Mouse (Mus musculus) limb, embryonic 11.5 days (tissue): ENCODE data around the gene Acads. TPM values are rescaled to one million over a fixed set of nuclear protein-coding genes. Genes with fewer than 3 reads are reported as not detected.
A peak's percentile ranks its signal among the peaks of the same experiment; 100 is the strongest.
"Not testable (repeated sequence)": the region's sequence is repeated elsewhere in the genome, so short reads cannot be mapped to it uniquely, and the experiment has no call there.

Experiments
- ATAC-seq: fragments of 200-750 bp; cut with Nextera tagmentation; 2 replicates; pipeline ENCODE4 v1.8.0; 2017; ENCODE audit warnings: low read depth; ENCODE audit not compliant: insufficient number of reproducible peaks, low FRiP score, low TSS enrichment
- DNase-seq: peaks from one replicate; pipeline ENCODE4 v3.0.0-alpha.2; 2015; ENCODE audit warnings: low spot score
- H3K27ac ChIP-seq: fragments of 300-500 bp; sonication (generic); replicated peaks from 2 replicates; pipeline ENCODE4 v1.5.1; 2014; ENCODE audit warnings: low read depth, mild to moderate bottlenecking, low read length
- H3K27me3 ChIP-seq: fragments of 300-500 bp; sonication (generic); 2 replicates; pipeline ENCODE4 v1.6.1; 2014; ENCODE audit warnings: mild to moderate bottlenecking, low read length, mixed read lengths; ENCODE audit not compliant: control insufficient read depth, insufficient read depth
- H3K36me3 ChIP-seq: fragments of 300-500 bp; sonication (generic); 2 replicates; pipeline ENCODE4 v1.6.1; 2014; ENCODE audit warnings: mild to moderate bottlenecking, low read length, moderate library complexity, mixed read lengths; ENCODE audit not compliant: control insufficient read depth, insufficient read depth
- H3K4me1 ChIP-seq: fragments of 300-500 bp; sonication (generic); 2 replicates; pipeline ENCODE4 v1.6.1; 2014; ENCODE audit warnings: low read length, mixed read lengths; ENCODE audit not compliant: control insufficient read depth, insufficient read depth
- H3K4me2 ChIP-seq: fragments of 300-500 bp; sonication (generic); 2 replicates; pipeline ENCODE4 v1.6.1; 2014; ENCODE audit warnings: low read depth, mild to moderate bottlenecking, moderate library complexity; ENCODE audit not compliant: severe bottlenecking
- H3K4me3 ChIP-seq: fragments of 300-500 bp; sonication (generic); 2 replicates; pipeline ENCODE4 v1.5.1; 2014; ENCODE audit warnings: low read depth, low read length
- H3K9ac ChIP-seq: fragments of 300-500 bp; sonication (generic); 2 replicates; pipeline ENCODE4 v1.6.1; 2014; ENCODE audit warnings: mild to moderate bottlenecking, low read length
- H3K9me3 ChIP-seq: fragments of 300-500 bp; sonication (generic); 2 replicates; pipeline ENCODE4 v1.6.1; 2016; ENCODE audit warnings: low read length; ENCODE audit not compliant: control insufficient read depth
- WGBS: fragments of 180-500 bp; shearing (Covaris S2); extraction: QIAGEN DNeasy Blood & Tissue Kit; methylation state at CpG from one replicate; pipeline ENCODE4 v1.1.7; 2014; 5-methylcytosine and 5-hydroxymethylcytosine counted together
- polyA plus RNA-seq: library from polyadenylated mRNA; unstranded; fragments of >200 nt; fragmentation: Nextera tagmentation; extraction: Ambion mirVana; gene quantifications from 2 replicates; pipeline ENCODE4 v1.2.1, GENCODE M21; 2014

Gene Acads
- polyA plus RNA-seq, result 41.5 and 49.3 TPM in 2 replicates

DNA sequence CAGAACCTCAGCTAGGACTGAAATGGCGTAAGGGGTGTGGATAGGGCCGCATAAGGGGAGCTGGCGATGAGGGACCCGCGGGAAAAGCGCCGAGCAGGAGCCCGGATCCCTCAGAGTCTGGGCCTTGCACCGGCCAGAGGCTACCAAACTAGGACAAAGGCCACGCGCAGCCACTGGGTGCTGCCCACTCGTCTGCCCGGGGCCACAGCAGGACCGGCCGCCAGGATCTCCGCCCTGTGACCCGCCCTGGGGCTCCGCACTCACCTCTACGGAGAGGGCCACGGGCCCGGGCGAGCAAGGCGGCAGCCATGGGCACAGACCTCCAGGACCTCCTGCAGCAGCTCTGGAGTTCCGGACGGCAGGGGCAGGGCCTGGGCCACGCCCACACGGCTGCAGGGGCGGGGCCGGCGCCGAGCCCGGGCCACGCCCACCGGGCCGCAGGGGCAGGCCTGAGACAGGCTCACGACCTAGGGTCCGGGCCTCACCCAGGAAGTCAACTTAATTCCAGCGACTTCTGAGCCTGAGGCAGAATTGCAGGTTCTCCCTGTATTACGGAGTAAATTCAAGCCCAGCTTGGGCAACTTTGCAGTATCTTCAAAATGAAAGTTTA lies at the start of gene Acads:
Gene Acads (minus strand): TSS at position 386 of the 610 bp plus-strand sequence.
- Histone ChIP-seq H3K4me2 (peak within 1 kb of the TSS; percentile 71), H3K27me3 (no peaks in the 10 kb centered on the region), H3K27ac (no peak within 1 kb of the TSS; the same call in 1 of the 2 replicates), H3K4me1 (no peaks in the 10 kb centered on the region), H3K9ac (peak within 1 kb of the TSS; percentile 94), H3K4me3 (peak within 1 kb of the TSS; percentile 64), H3K36me3 (peaks cover 9% of the 10 kb centered on the region), H3K9me3 (no peaks in the 10 kb centered on the region; the same call in 1 of the 2 replicates)
- WGBS, result 0% methylated on average over 38 of the region's 39 CpGs
- peak; percentile 87 for ATAC-seq
- peak; percentile 87 for DNase-seq

DNA sequence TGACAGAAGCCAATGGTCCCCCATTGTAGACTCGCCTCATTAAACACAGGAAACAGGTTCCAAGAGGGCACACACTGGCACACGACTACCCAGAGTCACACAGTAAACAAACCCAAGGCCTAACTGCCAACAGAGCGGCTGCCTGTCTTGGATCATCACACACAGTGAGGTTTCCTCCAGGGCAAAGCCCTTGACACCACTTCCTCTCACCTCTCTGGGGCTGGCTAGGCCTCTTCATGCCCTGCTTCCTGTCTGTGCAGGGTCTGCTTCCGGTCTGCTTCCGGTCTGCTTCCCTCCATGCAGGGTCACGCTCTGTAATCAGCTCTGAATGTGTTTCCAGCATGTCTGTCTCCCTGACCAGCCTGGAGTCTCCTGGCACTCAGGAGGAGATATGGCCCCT lies 48.2 kb upstream of the Acads start:
- 56% methylated on average over 6 of the region's 6 CpGs for WGBS
- no peaks in the 10 kb centered on the region for H3K27me3 ChIP-seq
- no peak overlapping the region for H3K4me2 ChIP-seq
- H3K36me3 ChIP-seq, result no peaks in the 10 kb centered on the region
- DNase-seq (no peak), ATAC-seq (no peak)
- no peak overlapping the region for H3K27ac ChIP-seq
- H3K4me3 ChIP-seq, result no peak overlapping the region
- peaks cover 15% of the 10 kb centered on the region for H3K4me1 ChIP-seq
- no peak overlapping the region for H3K9ac ChIP-seq
- no peaks in the 10 kb centered on the region for H3K9me3 ChIP-seq

DNA sequence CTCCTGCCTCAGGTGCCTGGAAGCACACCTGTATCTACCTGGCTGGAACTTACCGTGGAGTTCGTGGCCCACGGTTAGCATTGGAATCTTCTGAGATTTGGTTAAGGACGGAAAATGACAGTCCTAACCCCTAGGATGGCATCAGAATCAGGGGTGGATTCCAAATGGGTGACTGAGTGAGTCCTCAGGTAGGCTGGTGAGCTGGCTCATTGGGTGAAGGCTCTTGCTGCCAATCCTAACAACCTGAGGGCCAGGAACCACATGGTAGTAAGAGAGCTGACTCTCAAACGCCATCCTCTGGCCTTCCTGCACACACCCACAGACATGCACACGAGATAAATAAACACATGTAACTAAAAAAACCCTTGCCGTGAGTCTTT lies 47.7 kb upstream of the Acads start:
- ATAC-seq (no peak), DNase-seq (no peak)
- H3K27me3 ChIP-seq, result no peaks in the 10 kb centered on the region
- H3K36me3 ChIP-seq, result no peaks in the 10 kb centered on the region
- no peak overlapping the region for H3K27ac ChIP-seq
- H3K9ac ChIP-seq, result no peak overlapping the region
- H3K4me1 ChIP-seq, result peaks cover 15% of the 10 kb centered on the region
- 89% methylated on average over 7 of the region's 7 CpGs for WGBS
- H3K4me2 ChIP-seq, result no peak overlapping the region
- no peaks in the 10 kb centered on the region for H3K9me3 ChIP-seq
- no peak overlapping the region for H3K4me3 ChIP-seq

DNA sequence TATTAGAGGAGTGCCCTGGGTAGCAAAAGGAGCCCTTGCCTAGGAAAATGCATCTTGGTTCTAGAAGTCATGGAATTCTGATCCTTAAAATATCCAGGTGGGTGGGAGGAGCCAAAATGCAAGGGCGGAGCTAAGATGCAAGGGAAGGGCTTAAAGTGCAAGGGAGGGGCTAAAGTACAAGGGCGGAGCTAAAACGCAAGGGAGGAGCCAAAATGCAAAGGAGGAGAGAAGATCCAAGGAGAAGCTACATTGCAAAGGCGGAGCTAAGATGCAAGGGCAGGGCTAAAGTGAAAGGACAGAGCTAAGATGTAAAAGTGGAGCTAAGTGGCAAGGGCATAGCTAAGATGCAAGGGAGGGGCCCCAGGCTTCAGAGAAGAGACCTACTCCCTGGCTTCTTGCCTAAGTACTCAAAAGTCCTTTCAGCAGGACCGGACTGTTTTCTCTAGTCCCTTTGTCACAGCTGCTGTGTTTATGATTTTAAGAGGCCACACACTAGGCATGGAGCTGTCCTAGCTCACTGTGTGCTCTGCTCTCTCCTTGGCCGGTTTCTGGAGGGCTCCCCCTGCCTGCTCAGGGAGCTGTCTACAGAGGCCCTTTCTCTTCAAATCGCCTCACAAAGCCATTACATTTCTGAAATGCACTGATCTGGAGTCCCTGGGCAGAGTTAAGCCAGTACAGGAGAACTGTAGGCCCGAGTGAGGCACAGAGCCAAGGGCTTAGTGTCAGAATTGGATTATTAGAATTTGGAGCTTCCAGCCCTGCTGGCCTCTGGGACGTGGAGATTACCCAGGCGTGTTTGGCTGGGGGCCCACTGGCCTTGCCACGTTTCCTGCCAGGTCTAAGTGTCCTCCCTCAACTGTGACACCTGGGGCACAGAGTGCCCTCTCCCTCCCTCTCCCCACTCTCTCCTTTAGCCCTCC lies 47.0 kb upstream of the Acads start:
- no peak overlapping the region for H3K4me2 ChIP-seq
- no peak overlapping the region for H3K9ac ChIP-seq
- ATAC-seq (no peak), DNase-seq (no peak)
- H3K36me3 ChIP-seq, result no peaks in the 10 kb centered on the region
- H3K9me3 ChIP-seq, result no peaks in the 10 kb centered on the region
- no peak overlapping the region for H3K27ac ChIP-seq
- H3K27me3 ChIP-seq, result no peaks in the 10 kb centered on the region
- H3K4me1 ChIP-seq, result peaks cover 17% of the 10 kb centered on the region
- H3K4me3 ChIP-seq, result no peak overlapping the region
- 63% methylated on average over 11 of the region's 11 CpGs for WGBS

DNA sequence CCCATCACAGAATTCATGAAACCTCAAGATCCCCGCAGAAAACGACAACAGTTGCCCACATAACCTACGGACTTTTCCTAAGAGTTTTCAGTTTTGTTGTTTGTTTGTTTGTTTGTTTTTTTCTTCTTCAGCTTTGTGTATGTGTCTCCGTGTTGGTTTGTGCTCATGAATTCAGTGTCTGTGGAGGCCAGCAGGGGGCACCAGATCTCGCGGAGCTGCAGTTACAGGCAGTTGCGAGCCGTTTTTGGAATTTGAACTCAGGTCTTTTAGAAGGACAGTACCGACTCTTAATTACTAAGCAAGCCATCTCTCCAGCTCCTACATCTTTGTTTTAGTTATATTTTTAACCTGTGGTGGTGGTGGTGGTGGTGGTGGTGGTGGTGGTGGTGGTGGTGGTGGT lies 46.2 kb upstream of the Acads start:
- no peak for ATAC-seq
- H3K27me3 ChIP-seq, result no peaks in the 10 kb centered on the region
- no peaks in the 10 kb centered on the region for H3K9me3 ChIP-seq

DNA sequence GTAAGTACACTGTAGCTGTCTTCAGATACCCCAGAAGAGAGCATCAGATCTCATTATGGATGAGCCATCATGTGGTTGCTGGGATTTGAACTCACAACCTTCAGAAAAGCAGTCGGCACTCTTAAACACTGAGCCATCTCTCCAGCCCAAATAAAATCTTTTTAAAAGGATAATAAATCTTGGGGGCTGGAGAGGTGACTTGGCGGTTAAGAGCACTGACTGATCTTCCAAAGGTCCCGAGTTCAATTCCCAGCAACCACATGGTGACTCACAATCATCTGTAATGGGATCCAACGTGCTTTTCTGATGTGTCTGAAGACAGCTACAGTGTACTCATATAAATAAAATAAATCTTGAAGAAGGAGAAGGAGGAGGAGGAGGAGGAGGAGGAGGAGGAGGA lies 45.3 kb upstream of the Acads start:
- H3K27ac ChIP-seq, H3K4me2 ChIP-seq, ATAC-seq, H3K9me3 ChIP-seq, DNase-seq, H3K4me3 ChIP-seq, H3K36me3 ChIP-seq, H3K9ac ChIP-seq, H3K27me3 ChIP-seq: not testable (repeated sequence)
- peaks cover 17% of the 10 kb centered on the region for H3K4me1 ChIP-seq
- WGBS, result 81% methylated on average over 4 of the region's 4 CpGs

More for the DNA sequence above, 46.2 kb upstream of the Acads start:
- Histone ChIP-seq H3K27ac (no peak overlapping the region), H3K4me3 (no peak overlapping the region), H3K4me2 (no peak overlapping the region), H3K36me3 (no peaks in the 10 kb centered on the region), H3K4me1 (peaks cover 17% of the 10 kb centered on the region), H3K9ac (no peak overlapping the region)
- no peak for DNase-seq
- WGBS, result 63% methylated on average over 9 of the region's 9 CpGs

DNA sequence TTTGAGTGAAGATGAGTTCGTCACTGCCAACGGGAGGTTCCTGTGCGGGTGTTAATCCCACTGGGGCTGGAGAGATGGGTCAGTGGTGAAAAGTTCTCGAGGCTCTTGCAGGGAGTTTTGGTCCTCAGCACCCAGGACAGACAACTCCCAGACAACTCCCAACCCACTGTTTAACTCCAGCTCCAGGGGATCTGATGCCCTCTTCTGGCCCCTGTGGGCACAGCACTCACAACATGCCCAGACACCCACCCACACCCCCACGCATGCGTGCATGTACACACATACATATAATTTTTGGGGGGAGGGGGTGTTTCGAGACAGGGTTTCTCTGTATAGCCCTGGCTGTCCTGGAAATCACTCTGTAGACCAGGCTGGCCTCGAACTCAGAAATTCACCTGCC lies 44.4 kb upstream of the Acads start:
- Histone ChIP-seq H3K4me2 (no peak overlapping the region), H3K4me3 (no peak overlapping the region), H3K36me3 (no peaks in the 10 kb centered on the region), H3K9me3 (no peaks in the 10 kb centered on the region), H3K9ac (no peak overlapping the region), H3K27ac (no peak overlapping the region), H3K27me3 (no peaks in the 10 kb centered on the region), H3K4me1 (peaks cover 10% of the 10 kb centered on the region)
- ATAC-seq (no peak), DNase-seq (peak; percentile 65)
- WGBS, result 41% methylated on average over 8 of the region's 8 CpGs

DNA sequence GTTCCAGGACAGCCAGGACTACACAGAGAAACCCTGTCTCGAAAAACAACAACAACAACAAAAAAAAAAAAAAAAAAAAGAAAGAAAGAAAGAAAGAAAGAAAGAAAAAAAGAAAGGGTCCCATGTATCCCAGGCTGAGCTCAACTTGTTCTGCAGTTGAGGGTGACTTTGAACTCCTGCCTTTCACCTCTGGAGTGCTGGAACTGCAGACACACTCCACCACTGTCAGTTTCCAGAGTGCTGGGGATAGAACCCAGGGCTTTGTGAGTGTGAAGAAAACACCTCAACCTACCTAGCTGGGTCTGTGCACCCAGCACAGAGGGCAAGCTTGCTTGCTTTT lies 42.8 kb upstream of the Acads start:
- not testable (repeated sequence) for H3K4me2 ChIP-seq, H3K9ac ChIP-seq, H3K27me3 ChIP-seq, ATAC-seq, H3K36me3 ChIP-seq, H3K4me1 ChIP-seq, H3K27ac ChIP-seq, H3K9me3 ChIP-seq, DNase-seq, H3K4me3 ChIP-seq
- no CpG with 5 or more reads among the region's 1 CpGs for WGBS
